Mouse (Mus musculus) adrenal gland, adult (tissue): ENCODE results near the gene Vipas39.

Experiments used
- DNase-seq, 2 experiments: peaks; one replicate each; pipeline ENCODE4 v3.0.0; 2022 to 2023; ENCODE audit warnings: low spot score in 1 of 2; ENCODE audit not compliant: inconsistent age in 2 of 2

Gene Vipas39

DNA sequence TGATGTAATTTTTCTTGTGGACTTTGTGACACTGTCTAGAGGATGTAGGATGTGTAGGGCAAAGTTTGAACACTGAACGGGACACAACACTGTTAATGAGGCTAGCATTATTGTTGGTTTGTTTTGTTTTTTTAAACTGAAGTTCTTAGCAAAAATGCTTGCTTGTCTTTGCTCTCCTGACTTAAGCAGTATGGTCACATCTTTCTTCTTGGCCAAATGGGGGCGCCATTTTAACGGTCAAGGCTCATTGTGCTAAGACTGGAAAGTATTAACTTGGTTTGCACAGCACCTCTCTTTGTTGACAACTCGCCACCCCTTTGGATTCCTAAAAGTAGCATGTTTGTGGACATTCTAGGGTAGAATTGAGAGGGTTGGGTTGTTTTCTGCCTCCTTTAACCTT lies 1.6 kb upstream of the Vipas39 start:
- DNase-seq = peak; percentile 36 to 77

- no peak for DNase-seq
These were observed 959 bp upstream of the Vipas39 start for GRCm38 (mm10) chr12:87266827-87267603.

DNA sequence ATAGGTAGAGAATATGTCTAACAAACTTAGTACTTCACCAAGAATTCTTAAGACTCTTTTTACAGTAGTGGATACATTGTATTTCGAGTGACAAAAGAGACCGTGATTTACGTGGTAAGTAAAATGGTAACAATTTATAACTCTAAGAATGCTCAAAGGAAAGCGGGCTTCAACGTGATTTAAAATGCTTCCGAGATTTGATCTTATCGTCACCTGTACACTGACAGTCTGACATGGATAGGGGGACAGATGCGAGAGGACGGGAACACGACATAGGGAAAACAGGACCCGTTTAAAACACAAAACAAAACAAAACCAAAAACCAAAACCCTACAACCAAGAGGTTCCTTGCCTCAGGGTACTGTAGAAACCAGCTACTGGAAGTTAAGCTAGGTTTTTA lies 612 bp downstream of the Vipas39 start:
- no peak for DNase-seq

DNA sequence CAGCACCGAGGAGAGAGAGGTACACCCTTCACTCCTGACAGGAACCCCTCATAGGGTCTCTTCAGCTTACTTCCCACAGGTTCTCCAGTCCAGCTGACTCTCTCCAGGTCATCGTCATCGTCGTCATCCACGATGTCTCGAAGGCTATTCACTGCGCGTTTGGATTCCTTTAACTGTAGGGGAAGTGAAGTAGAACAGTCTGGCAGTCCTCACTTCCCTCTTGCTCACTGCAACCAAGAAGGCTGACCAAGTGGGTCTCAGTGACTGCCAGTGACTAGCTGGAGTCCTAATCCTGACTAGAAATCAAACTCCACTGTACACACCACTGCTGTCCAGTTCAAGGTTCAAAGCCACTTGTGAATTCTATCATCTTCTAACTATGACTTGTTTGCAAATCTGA lies 5.5 kb downstream of the Vipas39 start:
- no peak for DNase-seq

GRCm38 (mm10) chr12:87256629-87257028 lies 9.4 kb downstream of the Vipas39 start:
- no peak for DNase-seq

DNA sequence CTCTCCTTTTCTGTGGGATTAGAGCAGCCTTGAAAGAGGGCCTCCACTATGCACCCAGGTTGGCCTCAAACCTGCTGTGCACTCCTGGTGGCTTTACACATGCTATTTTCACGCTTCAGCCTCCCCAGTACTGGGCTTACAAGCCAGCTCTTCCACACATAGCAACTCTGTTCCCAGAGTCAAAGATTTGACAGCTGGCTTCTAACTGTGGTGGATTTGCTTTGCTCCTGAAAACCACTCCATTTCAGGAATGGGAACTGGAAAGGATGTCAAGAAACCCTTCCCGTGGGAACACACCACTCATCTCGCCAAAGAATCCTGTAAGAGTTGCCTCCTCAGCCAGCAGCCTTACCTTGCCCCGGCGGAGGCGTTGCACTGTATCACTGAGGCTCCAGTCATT lies 12.2 kb downstream of the Vipas39 start:
- DNase-seq = no peak

DNA sequence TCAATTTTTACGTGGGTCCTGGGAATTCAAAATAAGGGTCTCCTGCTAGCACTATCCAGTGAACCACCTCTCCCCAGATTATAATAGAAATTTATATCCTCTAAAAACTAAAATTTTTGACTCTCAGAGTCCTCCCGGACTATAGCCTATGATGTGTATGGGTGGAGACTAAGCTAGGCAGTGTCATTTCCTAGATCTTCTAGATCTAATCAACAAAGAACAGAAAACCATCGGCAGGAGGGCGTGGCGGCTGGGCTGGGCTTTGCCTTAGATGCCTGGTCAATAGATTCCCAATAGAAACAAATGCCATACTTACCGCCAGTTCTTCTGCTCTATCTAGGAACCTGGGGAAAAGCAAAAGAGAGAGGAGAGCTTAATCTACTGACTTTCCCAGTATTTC lies 15.9 kb downstream of the Vipas39 start:
- DNase-seq = no peak

GRCm38 (mm10) chr12:87238632-87239031 lies 27.4 kb downstream of the Vipas39 start, which contains the start of gene Noxred1:
Gene Noxred1, minus strand, starts transcription at chr12:87238732.
- no peak for DNase-seq

GRCm38 (mm10) chr12:87236882-87237483 lies 29.1 kb downstream of the Vipas39 start:
- no peak for DNase-seq

DNA sequence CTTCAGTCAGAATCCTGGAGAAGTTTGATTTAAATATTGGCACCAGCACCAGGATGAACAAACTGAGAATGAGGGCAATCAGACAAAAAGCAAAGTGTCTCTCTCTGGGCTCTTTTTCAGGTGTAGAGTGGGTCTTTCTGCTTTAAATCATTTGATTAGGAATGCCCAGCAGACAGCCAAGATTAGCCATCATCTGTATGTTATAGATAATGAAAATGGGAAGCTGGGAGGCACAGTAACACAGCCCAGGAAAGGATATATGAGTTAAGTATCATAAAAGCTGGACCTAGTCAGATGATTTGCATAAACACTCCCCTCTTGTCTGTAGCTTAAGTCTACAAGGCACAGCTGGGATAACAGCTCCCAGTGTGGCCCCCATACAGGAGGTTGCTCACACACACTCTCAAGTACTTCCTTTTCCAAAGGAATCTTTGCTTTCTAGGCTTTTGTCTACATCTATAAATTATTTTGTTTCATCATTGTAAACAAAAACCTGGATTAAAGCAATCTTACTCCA lies 35.6 kb downstream of the Vipas39 start:
- no peak for DNase-seq

DNA sequence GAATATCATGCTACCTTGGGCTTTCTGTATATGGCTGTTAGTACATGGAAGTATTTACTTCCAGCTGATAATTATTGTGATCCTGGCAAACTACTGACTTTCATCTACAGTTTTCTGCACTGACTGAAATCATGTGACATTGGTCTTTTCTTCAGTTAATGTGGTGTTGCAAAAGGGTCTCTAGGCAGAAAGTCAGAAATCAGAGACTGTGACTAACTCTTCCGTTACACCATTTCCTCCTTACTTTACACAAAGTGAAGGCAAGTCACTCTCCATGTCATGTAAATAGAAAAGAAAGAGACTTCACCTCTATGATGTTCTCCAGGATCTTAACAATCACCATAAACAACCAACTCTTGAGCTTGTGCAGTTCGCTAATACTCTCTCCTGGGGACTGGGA lies 36.4 kb downstream of the Vipas39 start:
- no peak for DNase-seq

DNA sequence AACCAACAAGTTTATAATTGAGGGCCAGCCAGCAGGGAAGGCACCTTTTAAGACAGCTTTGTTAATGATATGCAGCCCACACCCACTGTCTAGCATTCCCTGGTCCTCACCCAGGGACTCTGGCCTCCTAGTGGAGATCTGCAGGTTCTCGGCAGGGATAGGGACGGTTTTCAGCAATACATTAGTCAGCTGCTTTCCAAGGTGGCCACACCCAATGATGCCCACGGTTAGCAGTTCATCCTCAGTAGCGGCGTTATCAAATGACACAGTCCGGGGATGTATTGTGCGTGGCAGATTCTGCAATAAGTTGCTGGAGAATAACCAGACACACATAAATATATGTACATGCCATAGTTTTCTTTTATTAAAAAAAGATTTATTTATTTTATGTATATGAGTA lies 39.3 kb downstream of the Vipas39 start:
- no peak for DNase-seq

DNA sequence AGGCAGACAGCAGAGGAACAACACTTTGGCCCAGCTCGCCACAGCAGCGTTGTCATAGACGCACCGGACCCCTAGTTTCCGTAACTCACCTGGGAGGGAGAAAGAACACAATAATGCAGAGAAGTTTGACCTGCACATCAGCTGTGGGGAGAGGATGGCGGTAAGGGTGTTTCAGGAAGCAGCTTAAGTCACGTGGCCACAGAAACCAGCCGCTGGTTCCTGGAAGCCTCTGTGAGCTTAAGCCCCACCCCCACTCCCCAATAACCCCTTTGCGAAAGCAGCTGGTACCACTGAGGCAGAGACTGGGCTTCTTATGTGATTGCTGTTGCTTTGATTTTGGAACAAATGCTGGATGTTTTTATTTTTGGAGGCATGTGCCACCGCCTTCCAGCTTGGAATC lies 41.1 kb downstream of the Vipas39 start:
- no peak for DNase-seq

DNA sequence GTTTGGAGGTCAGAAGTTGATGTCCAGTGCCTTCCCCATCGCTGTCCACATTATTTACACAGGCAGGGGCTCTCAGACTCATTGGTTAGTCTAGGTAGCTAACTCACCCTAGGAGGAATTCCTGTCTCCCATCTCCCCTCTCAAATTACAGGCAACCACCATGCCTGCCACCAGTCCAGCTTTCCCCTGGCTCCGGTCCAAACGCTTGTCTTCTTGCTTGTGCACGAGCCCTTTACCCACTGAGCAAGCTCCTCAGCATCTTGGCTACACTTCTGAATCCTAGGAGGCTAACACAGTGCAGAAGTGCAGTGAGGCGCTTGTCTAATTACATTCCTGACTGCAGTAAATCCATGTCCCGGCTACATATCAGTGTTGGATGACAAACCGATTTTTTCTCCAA lies 46.7 kb downstream of the Vipas39 start:
- DNase-seq = no peak

GRCm38 (mm10) chr12:87217596-87217995 lies 48.5 kb downstream of the Vipas39 start:
- no peak for DNase-seq

- DNase-seq = no peak
These were observed 50.0 kb downstream of the Vipas39 start for GRCm38 (mm10) chr12:87216053-87216452.

DNA sequence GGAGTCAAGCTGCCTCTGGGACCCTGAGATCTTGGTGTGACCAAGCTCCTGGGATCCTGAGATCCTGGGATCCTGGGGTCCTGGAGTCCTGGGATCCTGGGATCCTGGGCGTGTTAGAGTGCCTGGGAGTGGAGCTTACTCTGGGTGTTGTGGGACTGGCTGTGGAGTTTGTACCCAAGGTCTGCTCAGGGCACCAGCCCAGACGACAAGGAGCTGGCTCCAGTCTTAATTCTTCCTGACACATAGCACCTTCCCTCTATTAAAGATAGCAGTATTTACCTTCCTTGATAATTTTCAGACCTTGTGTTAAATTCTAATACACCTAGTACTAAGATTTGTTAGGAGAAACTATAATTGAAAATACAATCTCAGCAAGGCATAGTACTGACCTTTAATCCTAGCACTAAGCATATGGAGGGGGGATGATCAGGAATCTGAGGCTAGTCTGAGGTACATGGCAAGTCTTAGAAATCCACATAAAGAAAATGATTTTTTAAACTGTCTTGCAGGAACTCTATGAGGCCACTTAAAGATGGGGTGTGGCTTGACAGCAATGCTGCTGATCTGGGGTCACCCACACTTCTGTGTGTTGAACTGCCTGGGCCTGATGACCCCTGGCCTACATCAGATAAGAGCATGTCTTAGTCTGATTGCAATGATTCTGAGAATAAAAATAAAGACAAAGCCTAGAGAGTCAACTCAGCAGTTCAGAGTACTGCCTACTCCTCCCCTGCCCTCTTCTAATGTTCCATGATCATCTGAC lies 53.0 kb downstream of the Vipas39 start:
- no peak for DNase-seq

GRCm38 (mm10) chr12:87205789-87206188 lies 60.3 kb downstream of the Vipas39 start:
- DNase-seq = peak in 1 of 2 experiments; percentile 40

GRCm38 (mm10) chr12:87201694-87202093 lies 64.4 kb downstream of the Vipas39 start:
- no peak for DNase-seq

GRCm38 (mm10) chr12:87199973-87200586 lies 66.0 kb downstream of the Vipas39 start, which contains the start of gene Tmed8:
Gene Tmed8, minus strand, starts transcription at chr12:87200454.
- DNase-seq = peak; percentile 85 to 92
